Mouse (Mus musculus) bone marrow macrophage, adult 2 months (primary cell): ENCODE data around the gene Dbil5. TPM values are rescaled to one million over a fixed set of nuclear protein-coding genes. Genes with fewer than 3 reads are reported as not detected.
"Not testable (repeated sequence)": the region's sequence is repeated elsewhere in the genome, so short reads cannot be mapped to it uniquely, and the experiment has no call there.

ENCODE experiments used
- H3K27ac ChIP-seq: 2 replicates; pipeline ENCODE4 v1.5.1; 2012; ENCODE audit warnings: low read depth, low read length; ENCODE audit not compliant: insufficient read depth
- H3K4me1 ChIP-seq: 2 replicates; pipeline ENCODE4 v1.6.1; 2012; ENCODE audit warnings: low read length; ENCODE audit not compliant: control insufficient read depth, insufficient read depth
- H3K4me3 ChIP-seq: 2 replicates; pipeline ENCODE4 v1.5.1; 2012; ENCODE audit warnings: mild to moderate bottlenecking, low read length, moderate library complexity; ENCODE audit not compliant: insufficient read depth
- CTCF ChIP-seq: IDR thresholded peaks from 2 replicates; pipeline ENCODE4 v1.5.1; 2012; ENCODE audit warnings: low read depth, mild to moderate bottlenecking, low read length, moderate library complexity
- POLR2A ChIP-seq: IDR thresholded peaks from 2 replicates; pipeline ENCODE4 v1.6.1; 2012; ENCODE audit warnings: mild to moderate bottlenecking, low read depth, low read length, borderline replicate concordance
- polyA plus RNA-seq: library from polyadenylated mRNA; stranded (reverse); fragments of >200 nt; gene quantifications from 2 replicates; pipeline ENCODE4 v1.2.4, GENCODE M21; 2012; ENCODE audit not compliant: missing spikeins, insufficient read depth, insufficient read length

The Dbil5 gene
- polyA plus RNA-seq, 1 experiment: not detected

- Histone ChIP-seq H3K4me1 (no peaks in the 10 kb centered on the region), H3K27ac (no peak overlapping the region), H3K4me3 (no peak overlapping the region)
- TF ChIP-seq POLR2A (no peak), CTCF (no peak)
These were observed 20.4 kb upstream of the Dbil5 start for GRCm38 (mm10) chr11:76196977-76197469.

- Histone ChIP-seq H3K27ac (no peak overlapping the region), H3K4me1 (no peaks in the 10 kb centered on the region), H3K4me3 (peak overlapping the region; percentile 77)
- no peak for TF ChIP-seq CTCF
- no peak for TF ChIP-seq POLR2A
These were observed 15.4 kb upstream of the Dbil5 start for GRCm38 (mm10) chr11:76201761-76202674.

- H3K4me1 ChIP-seq: no peaks in the 10 kb centered on the region
- H3K27ac ChIP-seq: no peak overlapping the region
- TF ChIP-seq POLR2A (no peak), CTCF (no peak)
- no peak overlapping the region for H3K4me3 ChIP-seq
These were observed 10.6 kb upstream of the Dbil5 start for GRCm38 (mm10) chr11:76206793-76207192.

- TF ChIP-seq CTCF: no peak
- Histone ChIP-seq H3K4me1 (peaks cover 7% of the 10 kb centered on the region), H3K4me3 (no peak overlapping the region), H3K27ac (no peak overlapping the region)
These were observed 7.0 kb upstream of the Dbil5 start for GRCm38 (mm10) chr11:76210228-76210985.

GRCm38 (mm10) chr11:76211595-76211994 lies 5.8 kb upstream of the Dbil5 start:
- not testable (repeated sequence) for H3K27ac ChIP-seq, H3K4me3 ChIP-seq
- H3K4me1 ChIP-seq: peaks cover 14% of the 10 kb centered on the region

GRCm38 (mm10) chr11:76213841-76214240 lies 3.6 kb upstream of the Dbil5 start:
- no peak overlapping the region for H3K4me3 ChIP-seq
- H3K27ac ChIP-seq: no peak overlapping the region
- TF ChIP-seq CTCF (no peak), POLR2A (no peak)
- H3K4me1 ChIP-seq: peaks cover 14% of the 10 kb centered on the region

- TF ChIP-seq POLR2A (no peak), CTCF (no peak)
- H3K27ac ChIP-seq: 0 out of 2 replicates have a peak overlapping the region, but pooled peaks have one; percentile 9
- no peak overlapping the region for H3K4me3 ChIP-seq
- H3K4me1 ChIP-seq: peaks cover 14% of the 10 kb centered on the region
These were observed 2.4 kb upstream of the Dbil5 start for GRCm38 (mm10) chr11:76215011-76215410.

GRCm38 (mm10) chr11:76216049-76216540 lies 1.3 kb upstream of the Dbil5 start:
- H3K4me3 ChIP-seq: peak overlapping the region; percentile 84
- H3K4me1 ChIP-seq: peaks cover 14% of the 10 kb centered on the region
- 0 out of 2 replicates have a peak overlapping the region, but pooled peaks have one; percentile 8 for H3K27ac ChIP-seq
- TF ChIP-seq POLR2A: no peak
- TF ChIP-seq CTCF: no peak

- Histone ChIP-seq H3K27ac (peak overlapping the region; percentile 5; the same call in 1 of the 2 replicates), H3K4me3 (peak overlapping the region; percentile 84), H3K4me1 (peaks cover 14% of the 10 kb centered on the region)
- TF ChIP-seq CTCF: no peak
- TF ChIP-seq POLR2A: no peak
These were observed 573 bp upstream of the Dbil5 start for GRCm38 (mm10) chr11:76216681-76217389.
